Mouse (Mus musculus) B cell, adult 2 months (primary cell): Measurements from ENCODE around the gene Acbd6.

ENCODE experiments used
- DNase-seq, 2 experiments: peaks; one replicate each; pipeline ENCODE4 v3.0.0; 2022

Gene Acbd6

GRCm38 (mm10) chr1:155725876-155726275, 168.0 kb downstream of the Acbd6 start:
- no peak for DNase-seq

GRCm38 (mm10) chr1:155727830-155728229, 169.9 kb downstream of the Acbd6 start:
- no peak for DNase-seq

GRCm38 (mm10) chr1:155729113-155729795, 171.3 kb downstream of the Acbd6 start:
- no peak for DNase-seq

GRCm38 (mm10) chr1:155731156-155731555, 173.2 kb downstream of the Acbd6 start:
- DNase-seq: no peak

- no peak for DNase-seq
Observed at GRCm38 (mm10) chr1:155736096-155736825, 178.3 kb downstream of the Acbd6 start.

- peak; percentile 26 to 28 for DNase-seq
Observed at GRCm38 (mm10) chr1:155737017-155737808, 179.3 kb downstream of the Acbd6 start.

- no peak for DNase-seq
Observed at GRCm38 (mm10) chr1:155737809-155738383, 180.0 kb downstream of the Acbd6 start.
